Mouse (Mus musculus): ENCODE data around the gene Zcchc7. TPM values are rescaled to one million over a fixed set of nuclear protein-coding genes. Genes with fewer than 3 reads are reported as not detected.

Gene Zcchc7
- total and polyA plus RNA-seq, 2 experiments: 4.8 to 21.8 TPM

DNA sequence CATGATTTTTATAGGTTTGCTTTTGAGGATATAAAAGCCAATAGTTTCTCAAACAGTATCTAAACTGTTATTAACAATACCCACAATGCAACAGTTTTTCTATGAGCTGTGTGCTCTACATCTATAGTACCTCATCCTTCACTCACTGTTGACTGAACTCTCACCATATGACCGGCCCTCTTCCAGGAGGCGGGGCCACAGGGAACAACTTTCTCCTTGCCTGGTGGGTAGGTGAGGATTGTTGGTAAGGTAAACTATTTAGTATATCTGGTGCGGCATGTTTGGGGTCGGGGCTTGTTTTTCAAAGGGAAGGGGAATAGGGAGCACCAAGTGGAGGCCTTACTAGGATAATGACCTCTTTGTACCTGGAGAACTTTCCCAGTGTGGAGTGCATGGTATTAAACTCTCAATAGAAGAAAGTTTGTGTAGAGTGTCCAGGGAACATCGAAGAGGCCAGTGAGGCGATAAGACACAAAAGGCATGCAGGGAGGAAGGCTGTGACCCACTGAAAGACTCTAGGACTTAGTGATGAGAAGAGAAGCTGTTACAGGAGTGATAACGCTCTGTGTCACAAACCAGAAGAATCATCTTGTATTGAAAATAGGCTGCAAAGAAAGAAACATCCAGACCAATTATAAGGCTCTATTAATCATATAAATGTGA lies 166.9 kb downstream of the Zcchc7 start:
- Histone ChIP-seq H3K27me3 (ENCODE audit: control insufficient read depth, insufficient read depth, low read length) (no peaks in the 10 kb centered on the region), H3K4me3 (ENCODE audit: insufficient read depth, low read depth, low read length) (no peak overlapping the region), H3K9ac (ENCODE audit: low read depth, low read length) (no peak overlapping the region), H3K79me2 (ENCODE audit: control insufficient read depth, insufficient read depth, low read length) (no peaks in the 10 kb centered on the region), H3K36me3 (ENCODE audit: control insufficient read depth, insufficient read depth, low read length) (peaks cover 13% of the 10 kb centered on the region; the same call in 1 of the 2 replicates), H3K27ac (replicated peaks; ENCODE audit: insufficient read depth, low read depth, low read length) (no peak overlapping the region), H3K4me1 (ENCODE audit: control insufficient read depth, insufficient read depth, low read length) (no peaks in the 10 kb centered on the region)
- no peak for DNase-seq (ENCODE audit: extremely low read depth, low read depth, low spot score)
- WGBS: 94% methylated on average over 7 of the region's 7 CpGs
- TF ChIP-seq POLR2A (IDR thresholded peaks at IDR 0.05; ENCODE audit: extremely low read depth, insufficient read depth, low read length) (no peak), CTCF (IDR thresholded peaks at IDR 0.05; ENCODE audit: low read depth, low read length) (no peak)

DNA sequence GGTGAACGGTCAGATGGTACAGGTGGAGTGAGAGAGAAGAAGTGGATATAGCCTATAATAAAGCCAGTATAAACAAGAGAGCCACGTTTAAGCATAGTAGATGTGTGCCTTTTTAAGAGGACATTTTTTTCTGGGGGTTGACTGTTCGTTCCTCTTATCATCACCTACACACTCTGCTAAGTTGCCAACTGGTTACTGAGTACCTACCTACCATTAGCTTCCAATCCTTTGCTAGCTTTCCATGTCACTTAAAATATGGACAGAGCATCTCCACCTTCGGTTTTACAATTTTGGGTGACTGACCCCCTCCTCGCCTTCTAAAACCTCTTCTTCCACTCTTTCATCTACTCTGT lies 167.4 kb downstream of the Zcchc7 start:
- Histone ChIP-seq H3K4me3 (ENCODE audit: insufficient read depth, low read depth, low read length) (no peak overlapping the region), H3K27ac (replicated peaks; ENCODE audit: insufficient read depth, low read depth, low read length) (no peak overlapping the region), H3K36me3 (ENCODE audit: control insufficient read depth, insufficient read depth, low read length) (peaks cover 13% of the 10 kb centered on the region; the same call in 1 of the 2 replicates), H3K27me3 (ENCODE audit: control insufficient read depth, insufficient read depth, low read length) (no peaks in the 10 kb centered on the region), H3K4me1 (ENCODE audit: control insufficient read depth, insufficient read depth, low read length) (no peaks in the 10 kb centered on the region), H3K9ac (ENCODE audit: low read depth, low read length) (no peak overlapping the region), H3K79me2 (ENCODE audit: control insufficient read depth, insufficient read depth, low read length) (no peaks in the 10 kb centered on the region)
- no peak for TF ChIP-seq CTCF (IDR thresholded peaks at IDR 0.05; ENCODE audit: low read depth, low read length)
- no peak for DNase-seq (ENCODE audit: extremely low read depth, low read depth, low spot score)
- 88% methylated on average over 5 of the region's 5 CpGs for WGBS

DNA sequence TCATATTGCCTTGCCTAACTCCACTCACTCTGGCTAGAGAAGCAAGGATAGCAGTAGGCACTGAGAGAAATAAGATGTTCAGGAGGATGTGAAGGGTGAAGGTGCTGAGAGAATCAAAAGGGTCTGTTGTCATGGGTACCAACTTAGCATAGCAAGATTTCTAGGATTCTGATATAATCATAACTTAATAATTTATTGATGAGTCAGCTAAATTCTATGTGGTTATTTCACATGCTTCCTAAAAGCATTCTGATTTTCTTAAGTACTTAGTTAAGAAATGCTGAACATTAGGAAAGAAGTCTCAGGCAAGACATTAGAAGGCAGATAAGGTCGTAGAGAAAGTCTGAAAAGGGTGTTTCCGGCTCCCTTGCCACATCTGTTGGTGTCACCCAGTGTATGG lies 172.3 kb downstream of the Zcchc7 start:
- Histone ChIP-seq H3K27ac (replicated peaks; ENCODE audit: insufficient read depth, low read depth, low read length) (no peak overlapping the region), H3K36me3 (ENCODE audit: control insufficient read depth, insufficient read depth, low read length) (peaks cover 41% of the 10 kb centered on the region), H3K79me2 (ENCODE audit: control insufficient read depth, insufficient read depth, low read length) (no peaks in the 10 kb centered on the region), H3K4me3 (ENCODE audit: insufficient read depth, low read depth, low read length) (no peak overlapping the region), H3K4me1 (ENCODE audit: control insufficient read depth, insufficient read depth, low read length) (no peaks in the 10 kb centered on the region), H3K9ac (ENCODE audit: low read depth, low read length) (no peak overlapping the region), H3K27me3 (ENCODE audit: control insufficient read depth, insufficient read depth, low read length) (no peaks in the 10 kb centered on the region)
- no peak for DNase-seq (ENCODE audit: extremely low read depth, low read depth, low spot score)
- TF ChIP-seq POLR2A (IDR thresholded peaks at IDR 0.05; ENCODE audit: extremely low read depth, insufficient read depth, low read length): no peak
- TF ChIP-seq CTCF (IDR thresholded peaks at IDR 0.05; ENCODE audit: low read depth, low read length): no peak
- 80% methylated on average over 2 of the region's 2 CpGs for WGBS

DNA sequence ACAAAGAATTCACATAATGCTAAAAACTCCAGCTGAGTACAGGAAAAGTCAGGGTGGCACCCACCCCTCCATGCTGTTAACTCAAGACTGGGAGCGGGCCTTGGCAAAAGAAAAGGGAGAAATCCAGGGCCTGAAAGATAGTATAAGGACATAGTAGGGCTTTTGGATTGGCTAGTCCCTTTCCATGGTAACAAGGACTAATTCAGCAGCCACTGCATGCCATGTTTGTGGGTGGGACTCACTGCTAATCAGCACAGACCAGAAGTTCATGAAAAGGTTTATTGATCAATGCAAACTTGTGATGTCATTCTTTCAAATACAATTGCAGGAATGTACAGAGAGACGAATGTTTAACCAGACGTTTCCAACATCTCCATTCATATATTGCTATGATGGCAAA lies 173.1 kb downstream of the Zcchc7 start:
- H3K4me1 ChIP-seq (ENCODE audit: control insufficient read depth, insufficient read depth, low read length): no peaks in the 10 kb centered on the region
- no peaks in the 10 kb centered on the region for H3K27me3 ChIP-seq (ENCODE audit: control insufficient read depth, insufficient read depth, low read length)
- H3K27ac ChIP-seq (replicated peaks; ENCODE audit: insufficient read depth, low read depth, low read length): no peak overlapping the region
- H3K36me3 ChIP-seq (ENCODE audit: control insufficient read depth, insufficient read depth, low read length): peaks cover 46% of the 10 kb centered on the region
- WGBS: 73% methylated on average over 3 of the region's 3 CpGs
- H3K9ac ChIP-seq (ENCODE audit: low read depth, low read length): no peak overlapping the region
- H3K79me2 ChIP-seq (ENCODE audit: control insufficient read depth, insufficient read depth, low read length): no peaks in the 10 kb centered on the region
- H3K4me3 ChIP-seq (ENCODE audit: insufficient read depth, low read depth, low read length): no peak overlapping the region
- DNase-seq (ENCODE audit: extremely low read depth, low read depth, low spot score): no peak
- TF ChIP-seq CTCF (IDR thresholded peaks at IDR 0.05; ENCODE audit: low read depth, low read length) (no peak), POLR2A (IDR thresholded peaks at IDR 0.05; ENCODE audit: extremely low read depth, insufficient read depth, low read length) (no peak)

DNA sequence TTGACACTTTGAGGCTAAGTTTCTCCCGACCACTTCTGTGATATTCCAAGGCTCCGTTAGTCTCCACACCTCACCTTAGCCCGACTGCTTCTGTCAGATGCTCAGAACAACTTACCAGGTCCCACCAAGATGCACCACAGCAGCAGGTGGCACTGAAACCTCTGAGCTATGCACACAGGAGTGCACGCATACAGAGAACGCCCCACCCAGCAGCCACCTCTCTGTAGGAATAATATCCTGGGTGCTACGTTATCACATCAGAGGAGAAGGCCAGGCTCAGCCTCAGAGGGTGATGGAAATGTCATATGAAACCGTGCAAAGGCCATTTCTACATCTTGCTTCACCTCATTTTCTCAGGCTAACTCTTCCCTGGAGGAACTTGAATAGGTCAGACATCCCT lies 174.7 kb downstream of the Zcchc7 start:
- Histone ChIP-seq H3K27me3 (ENCODE audit: control insufficient read depth, insufficient read depth, low read length) (no peaks in the 10 kb centered on the region), H3K36me3 (ENCODE audit: control insufficient read depth, insufficient read depth, low read length) (peaks cover 45% of the 10 kb centered on the region), H3K9ac (ENCODE audit: low read depth, low read length) (no peak overlapping the region), H3K79me2 (ENCODE audit: control insufficient read depth, insufficient read depth, low read length) (no peaks in the 10 kb centered on the region), H3K4me1 (ENCODE audit: control insufficient read depth, insufficient read depth, low read length) (no peaks in the 10 kb centered on the region), H3K27ac (replicated peaks; ENCODE audit: insufficient read depth, low read depth, low read length) (no peak overlapping the region), H3K4me3 (ENCODE audit: insufficient read depth, low read depth, low read length) (no peak overlapping the region)
- WGBS: 92% methylated on average over 7 of the region's 7 CpGs
- TF ChIP-seq POLR2A (IDR thresholded peaks at IDR 0.05; ENCODE audit: extremely low read depth, insufficient read depth, low read length) (no peak), CTCF (IDR thresholded peaks at IDR 0.05; ENCODE audit: low read depth, low read length) (no peak)
- no peak for DNase-seq (ENCODE audit: extremely low read depth, low read depth, low spot score)

DNA sequence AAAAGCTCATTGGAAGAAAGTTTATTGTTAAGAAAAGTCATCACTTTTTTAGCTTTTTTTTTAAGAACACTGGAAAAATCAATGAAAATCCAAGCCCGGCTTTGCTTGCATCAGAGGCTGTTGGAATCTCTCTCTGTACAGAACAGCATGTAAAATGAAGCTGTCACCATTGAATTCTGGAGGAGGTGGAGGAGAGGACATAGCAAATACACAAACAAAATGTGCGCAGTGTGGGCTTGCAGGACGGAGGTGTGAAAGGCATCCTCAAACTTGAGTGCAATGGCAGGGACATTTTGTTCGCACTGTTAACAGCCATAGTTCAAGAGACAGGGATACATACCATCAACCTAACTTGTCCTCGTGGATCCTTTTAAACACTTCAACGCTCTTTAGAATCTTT lies 176.1 kb downstream of the Zcchc7 start:
- TF ChIP-seq CTCF (IDR thresholded peaks at IDR 0.05; ENCODE audit: low read depth, low read length): no peak
- no peak for TF ChIP-seq POLR2A (IDR thresholded peaks at IDR 0.05; ENCODE audit: extremely low read depth, insufficient read depth, low read length)
- H3K27ac ChIP-seq (replicated peaks; ENCODE audit: insufficient read depth, low read depth, low read length): no peak overlapping the region
- no peak for DNase-seq (ENCODE audit: extremely low read depth, low read depth, low spot score)
- no peaks in the 10 kb centered on the region for H3K27me3 ChIP-seq (ENCODE audit: control insufficient read depth, insufficient read depth, low read length)
- no peaks in the 10 kb centered on the region for H3K79me2 ChIP-seq (ENCODE audit: control insufficient read depth, insufficient read depth, low read length)
- 97% methylated on average over 6 of the region's 6 CpGs for WGBS
- no peaks in the 10 kb centered on the region for H3K4me1 ChIP-seq (ENCODE audit: control insufficient read depth, insufficient read depth, low read length)
- no peak overlapping the region for H3K4me3 ChIP-seq (ENCODE audit: insufficient read depth, low read depth, low read length)
- peaks cover 37% of the 10 kb centered on the region for H3K36me3 ChIP-seq (ENCODE audit: control insufficient read depth, insufficient read depth, low read length)
- H3K9ac ChIP-seq (ENCODE audit: low read depth, low read length): no peak overlapping the region
